Mouse (Mus musculus): ENCODE measurements around the gene Slc44a4. TPM values are rescaled to one million over a fixed set of nuclear protein-coding genes. Genes with fewer than 3 reads are reported as not detected.
A peak's percentile ranks its signal among the peaks of the same experiment; 100 is the strongest.

Gene Slc44a4
- polyA plus RNA-seq, 1 experiment from 2014 or later: not detected

DNA sequence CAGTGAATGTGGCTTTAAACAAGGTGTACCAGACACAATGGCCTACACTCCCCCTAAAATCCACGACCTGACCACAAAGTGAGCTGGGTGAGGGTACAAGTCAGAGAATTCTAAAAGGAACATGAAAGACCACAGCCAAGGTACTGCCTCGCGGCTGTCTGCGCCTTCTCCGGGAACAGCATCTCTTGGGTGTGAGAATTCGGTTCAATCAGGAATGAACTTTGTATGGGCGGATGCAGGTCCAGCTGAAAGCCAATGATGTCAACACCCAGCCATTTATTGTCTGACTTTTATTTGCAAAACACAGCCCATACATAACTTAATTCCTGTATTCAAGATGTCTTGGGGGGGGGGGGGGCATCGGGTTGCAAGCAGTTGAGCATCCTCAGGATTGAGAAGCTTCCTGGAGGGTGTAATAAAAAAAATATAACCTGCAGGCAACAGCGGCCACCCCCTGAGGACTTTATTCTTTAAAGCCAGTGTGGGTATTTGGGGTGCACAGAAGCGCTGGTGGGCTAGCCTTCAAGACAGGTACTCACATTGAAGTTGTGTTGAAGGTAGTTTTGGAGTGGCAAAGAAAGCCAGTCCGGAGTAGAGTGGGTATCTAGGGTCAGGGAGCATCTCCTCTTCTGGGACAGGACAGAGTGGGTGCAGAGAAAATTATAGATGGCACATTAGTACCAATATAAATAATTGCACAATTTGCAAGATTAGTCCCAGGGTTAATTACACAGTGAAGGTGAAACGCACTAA lies 21.0 kb upstream of the Slc44a4 start:
- no peaks in the 10 kb centered on the region for H3K9me3 ChIP-seq
- peak overlapping the region; percentile 97; the same call in 1 of the 2 replicates for H3K4me2 ChIP-seq (replicated peaks)
- H3K36me3 ChIP-seq: 0 out of 2 replicates have a peak, but pooled peaks cover 3% of the 10 kb centered on the region
- WGBS: 68% methylated on average over 12 of the region's 12 CpGs
- no peak for ATAC-seq (replicated peaks)
- no peaks in the 10 kb centered on the region for H3K27me3 ChIP-seq
- H3K9ac ChIP-seq (replicated peaks): peak overlapping the region; percentile 57; the same call in 1 of the 2 replicates
- peak overlapping the region; percentile 81 for H3K4me3 ChIP-seq
- H3K4me1 ChIP-seq: peaks cover 36% of the 10 kb centered on the region
- peak overlapping the region; percentile 88 for H3K27ac ChIP-seq (replicated peaks)

DNA sequence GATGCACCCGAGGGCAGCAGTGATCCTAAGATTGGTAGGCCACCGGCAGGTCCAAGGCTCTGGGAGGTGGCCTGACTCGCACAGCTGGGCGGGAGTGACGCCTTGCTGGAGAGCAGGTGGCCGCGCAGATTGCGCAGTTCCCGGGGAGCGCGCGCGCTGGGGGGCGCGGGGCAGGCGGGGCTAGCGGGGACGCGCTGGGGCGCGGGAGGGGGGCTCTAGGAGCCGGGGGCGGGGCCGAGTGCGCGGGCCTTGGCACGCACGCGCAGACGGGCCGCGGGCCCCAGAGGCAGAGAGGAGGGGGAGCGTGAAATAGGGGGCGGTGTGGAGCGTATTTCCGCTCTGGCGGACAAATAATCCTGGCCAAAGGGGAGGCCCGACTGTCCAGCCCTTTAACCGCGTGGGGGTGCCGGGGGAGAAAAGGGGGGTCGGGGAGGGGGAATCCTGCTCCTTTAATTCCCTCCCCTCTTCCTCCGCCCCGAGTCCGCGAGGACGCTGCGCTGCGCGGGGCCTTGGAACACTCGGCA lies 20.1 kb upstream of the Slc44a4 start:
- Histone ChIP-seq H3K4me3 (peak overlapping the region; percentile 81), H3K9ac (replicated peaks) (peak overlapping the region; percentile 87), H3K27ac (replicated peaks) (peak overlapping the region; percentile 92), H3K4me1 (peaks cover 36% of the 10 kb centered on the region), H3K9me3 (no peaks in the 10 kb centered on the region), H3K27me3 (no peaks in the 10 kb centered on the region), H3K4me2 (replicated peaks) (peak overlapping the region; percentile 97), H3K36me3 (0 out of 2 replicates have a peak, but pooled peaks cover 3% of the 10 kb centered on the region)
- ATAC-seq (replicated peaks): peak; percentile 89
- WGBS: 0% methylated on average over 30 of the region's 51 CpGs

DNA sequence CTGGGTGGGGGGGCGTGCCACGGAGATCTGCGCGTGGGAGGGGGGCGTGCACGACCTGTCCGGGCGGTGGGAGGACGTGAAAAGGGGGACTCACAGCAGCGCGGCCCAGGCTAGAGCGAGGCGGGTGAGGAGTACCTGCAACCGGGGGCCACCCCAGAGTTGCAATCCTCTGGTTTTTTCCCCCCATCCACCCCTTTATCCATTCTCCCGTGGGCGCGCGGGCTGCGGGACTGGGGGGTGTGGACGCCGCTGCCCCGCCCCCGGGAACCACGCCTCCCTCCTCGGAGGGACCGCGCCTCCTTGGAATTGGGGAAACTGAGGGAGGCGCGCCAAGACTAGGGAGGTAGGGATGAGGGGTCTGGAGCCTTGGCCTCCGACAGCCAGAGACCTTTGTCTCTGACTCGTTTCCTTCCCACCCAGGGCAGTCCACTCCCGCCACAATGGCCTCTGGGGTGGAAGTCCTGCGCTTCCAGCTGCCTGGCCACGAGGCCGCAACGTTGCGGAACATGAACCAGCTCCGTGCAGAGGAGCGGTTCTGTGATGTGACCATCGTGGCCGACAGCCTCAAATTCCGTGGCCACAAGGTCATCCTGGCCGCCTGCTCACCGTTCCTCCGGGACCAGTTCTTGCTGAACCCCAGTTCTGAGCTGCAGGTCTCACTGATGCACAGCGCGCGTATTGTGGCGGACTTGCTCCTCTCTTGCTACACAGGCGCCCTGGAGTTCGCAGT lies 19.3 kb upstream of the Slc44a4 start:
- H3K4me1 ChIP-seq: peaks cover 42% of the 10 kb centered on the region
- peak; percentile 32 for ATAC-seq (replicated peaks)
- H3K27ac ChIP-seq (replicated peaks): peak overlapping the region; percentile 92
- H3K9ac ChIP-seq (replicated peaks): peak overlapping the region; percentile 87
- WGBS: 6% methylated on average over 50 of the region's 51 CpGs
- H3K27me3 ChIP-seq: no peaks in the 10 kb centered on the region
- H3K4me3 ChIP-seq: peak overlapping the region; percentile 81
- H3K36me3 ChIP-seq: 0 out of 2 replicates have a peak, but pooled peaks cover 3% of the 10 kb centered on the region
- H3K9me3 ChIP-seq: no peaks in the 10 kb centered on the region
- H3K4me2 ChIP-seq (replicated peaks): peak overlapping the region; percentile 97

DNA sequence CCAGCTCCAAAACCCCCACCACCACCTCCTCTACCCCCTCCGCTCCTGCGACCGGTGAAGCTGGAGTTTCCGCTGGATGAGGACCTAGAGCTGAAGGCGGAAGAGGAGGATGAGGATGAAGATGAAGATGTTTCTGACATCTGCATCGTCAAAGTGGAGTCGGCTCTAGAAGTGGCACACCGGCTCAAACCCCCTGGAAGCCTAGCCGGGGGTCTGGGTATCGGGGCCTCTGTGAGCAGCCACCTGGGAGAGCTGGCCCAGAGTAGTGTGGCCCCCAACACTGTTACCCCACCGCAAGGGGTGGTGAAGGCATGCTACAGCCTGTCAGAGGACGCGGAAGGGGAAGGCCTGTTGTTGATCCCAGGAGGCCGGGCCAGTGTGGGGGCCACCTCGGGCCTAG lies 18.5 kb upstream of the Slc44a4 start:
- 0 out of 2 replicates have a peak, but pooled peaks cover 3% of the 10 kb centered on the region for H3K36me3 ChIP-seq
- no peak for ATAC-seq (replicated peaks)
- H3K4me2 ChIP-seq (replicated peaks): peak overlapping the region; percentile 97

DNA sequence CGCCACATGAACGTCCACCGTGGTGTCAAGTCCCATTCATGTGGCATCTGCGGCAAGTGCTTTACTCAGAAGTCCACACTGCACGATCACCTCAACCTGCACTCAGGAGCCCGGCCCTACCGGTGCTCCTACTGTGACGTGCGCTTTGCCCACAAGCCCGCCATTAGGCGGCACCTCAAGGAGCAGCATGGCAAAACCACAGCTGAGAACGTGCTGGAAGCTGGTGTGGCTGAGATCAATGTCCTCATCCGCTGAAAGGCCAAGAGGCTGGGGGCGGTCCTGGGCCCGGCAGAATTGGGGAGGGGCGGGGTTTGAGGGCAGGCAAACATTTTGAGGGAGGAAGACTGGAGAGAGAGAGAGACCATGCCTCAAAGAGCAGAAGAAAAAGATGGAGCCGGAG lies 17.9 kb upstream of the Slc44a4 start:
- peaks cover 56% of the 10 kb centered on the region for H3K4me1 ChIP-seq

More for the DNA sequence above, 18.5 kb upstream of the Slc44a4 start:
- Histone ChIP-seq H3K27ac (replicated peaks) (peak overlapping the region; percentile 92), H3K9me3 (no peaks in the 10 kb centered on the region), H3K4me3 (peak overlapping the region; percentile 81), H3K4me1 (peaks cover 49% of the 10 kb centered on the region), H3K27me3 (no peaks in the 10 kb centered on the region), H3K9ac (replicated peaks) (peak overlapping the region; percentile 87)
- 90% methylated on average over 15 of the region's 15 CpGs for WGBS

DNA sequence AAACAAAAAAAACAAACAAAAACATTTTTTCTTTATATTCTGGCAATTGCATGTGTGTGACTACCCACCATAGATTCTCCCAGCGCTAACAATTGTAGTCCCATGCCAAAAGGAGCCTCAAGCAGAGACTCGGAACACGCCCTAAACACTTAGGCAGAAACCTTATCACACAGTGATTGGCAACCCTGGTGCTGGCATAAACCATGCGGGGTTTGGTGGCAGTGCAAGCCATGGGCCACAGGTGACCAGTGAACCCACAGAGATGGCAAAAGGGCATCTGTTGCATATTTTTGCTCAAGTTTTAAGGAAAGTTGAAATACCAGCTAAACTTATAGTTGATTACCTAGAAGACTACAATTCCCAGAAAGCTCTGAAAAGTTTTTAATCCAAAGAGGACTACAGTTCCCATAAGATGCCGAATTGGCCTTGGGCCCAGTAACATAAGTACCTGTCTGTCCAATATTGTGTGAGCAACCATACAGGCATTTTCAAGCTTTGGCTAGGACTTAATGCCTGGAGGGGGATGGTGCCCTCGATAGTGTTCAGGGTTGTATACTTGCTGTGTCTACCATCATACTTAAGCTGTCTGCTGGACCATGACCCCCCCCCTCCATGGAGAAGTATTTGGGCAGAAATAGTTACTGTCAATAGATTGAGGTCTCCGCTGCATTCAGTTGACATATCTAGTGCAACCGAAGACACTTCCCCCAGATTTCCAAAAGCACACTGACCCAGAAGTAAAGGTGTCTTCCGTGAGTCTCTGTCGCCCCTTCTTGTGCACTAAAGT lies 16.7 kb upstream of the Slc44a4 start:
- 15% methylated on average over 10 of the region's 10 CpGs for WGBS
- Histone ChIP-seq H3K27ac (replicated peaks) (peak overlapping the region; percentile 97), H3K9ac (replicated peaks) (peak overlapping the region; percentile 96), H3K9me3 (no peaks in the 10 kb centered on the region), H3K4me1 (peaks cover 56% of the 10 kb centered on the region), H3K27me3 (no peaks in the 10 kb centered on the region), H3K4me2 (replicated peaks) (peak overlapping the region; percentile 97), H3K4me3 (peak overlapping the region; percentile 94), H3K36me3 (peaks cover 13% of the 10 kb centered on the region; the same call in 1 of the 2 replicates)
- no peak for ATAC-seq (replicated peaks)

More for the DNA sequence above, 17.9 kb upstream of the Slc44a4 start:
- H3K9me3 ChIP-seq: no peaks in the 10 kb centered on the region
- H3K9ac ChIP-seq (replicated peaks): no peak overlapping the region
- no peak for ATAC-seq (replicated peaks)
- H3K36me3 ChIP-seq: 0 out of 2 replicates have a peak, but pooled peaks cover 7% of the 10 kb centered on the region
- peak overlapping the region; percentile 3; the same call in 1 of the 2 replicates for H3K4me3 ChIP-seq
- H3K27me3 ChIP-seq: no peaks in the 10 kb centered on the region
- 81% methylated on average over 17 of the region's 17 CpGs for WGBS
- H3K4me2 ChIP-seq (replicated peaks): peak overlapping the region; percentile 97
- 0 out of 2 replicates have a peak overlapping the region, but pooled peaks have one; percentile 13 for H3K27ac ChIP-seq (replicated peaks)

DNA sequence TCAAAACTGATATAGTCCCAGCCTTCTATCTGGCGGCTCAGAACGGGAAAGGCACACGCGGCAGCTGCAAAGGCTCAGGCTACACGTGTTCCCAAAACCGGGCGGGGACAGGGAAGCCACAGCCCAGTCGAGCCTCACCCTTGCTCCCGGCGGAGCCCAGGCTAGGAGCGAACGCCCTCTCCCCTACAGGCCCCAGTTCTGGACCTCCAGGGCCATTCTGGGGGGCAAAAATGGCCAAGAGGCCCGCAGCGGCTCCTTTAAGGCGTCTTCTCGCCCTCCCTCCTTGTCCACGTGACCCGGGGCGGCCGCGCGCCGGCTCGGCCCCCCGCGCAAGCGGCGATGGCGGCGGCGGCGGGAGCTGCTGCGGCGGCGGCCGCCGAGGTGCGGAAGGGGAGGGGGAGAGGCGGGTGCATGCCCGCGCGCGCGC lies 16.1 kb upstream of the Slc44a4 start, which contains the start of the genes C2 and Ehmt2:
C2 (minus strand) TSS at position 106 of the 427 bp plus-strand sequence.
Ehmt2 (plus strand) TSS at position 310 of the 427 bp plus-strand sequence.
- Histone ChIP-seq H3K4me1 (peaks cover 56% of the 10 kb centered on the region), H3K27me3 (no peaks in the 10 kb centered on the region), H3K36me3 (peaks cover 19% of the 10 kb centered on the region), H3K4me2 (replicated peaks) (peak within 1 kb of the TSS; percentile 97), H3K4me3 (peak within 1 kb of the TSS; percentile 94), H3K9me3 (no peaks in the 10 kb centered on the region), H3K9ac (replicated peaks) (peak within 1 kb of the TSS; percentile 96), H3K27ac (replicated peaks) (peak within 1 kb of the TSS; percentile 97)
- peak; percentile 46 for ATAC-seq (replicated peaks)
- WGBS: 0% methylated on average over 16 of the region's 44 CpGs

DNA sequence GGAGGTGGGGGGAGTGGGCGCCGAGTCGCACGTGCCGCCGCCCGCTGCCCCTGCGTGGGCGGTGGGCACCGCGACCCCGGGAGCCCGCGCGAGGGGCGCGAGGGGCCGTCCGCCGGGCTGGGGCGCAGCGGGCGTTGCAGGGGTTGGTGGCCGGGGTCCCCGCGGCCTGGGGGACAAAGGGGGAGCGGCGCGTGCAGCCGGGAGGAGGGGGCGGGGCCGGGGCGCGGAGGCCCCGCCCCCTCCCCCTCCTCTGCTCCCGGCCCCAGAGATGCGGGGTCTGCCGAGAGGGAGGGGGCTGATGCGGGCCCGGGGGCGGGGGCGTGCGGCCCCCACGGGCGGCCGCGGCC lies 15.6 kb upstream of the Slc44a4 start:
- WGBS: 0% methylated on average over 7 of the region's 47 CpGs
- no peak for ATAC-seq (replicated peaks)
- peak overlapping the region; percentile 97 for H3K27ac ChIP-seq (replicated peaks)
- H3K4me3 ChIP-seq: peak overlapping the region; percentile 94
- H3K27me3 ChIP-seq: no peaks in the 10 kb centered on the region
- H3K36me3 ChIP-seq: peaks cover 24% of the 10 kb centered on the region
- peaks cover 51% of the 10 kb centered on the region for H3K4me1 ChIP-seq
- peak overlapping the region; percentile 97 for H3K4me2 ChIP-seq (replicated peaks)
- H3K9ac ChIP-seq (replicated peaks): peak overlapping the region; percentile 96
- no peaks in the 10 kb centered on the region for H3K9me3 ChIP-seq

DNA sequence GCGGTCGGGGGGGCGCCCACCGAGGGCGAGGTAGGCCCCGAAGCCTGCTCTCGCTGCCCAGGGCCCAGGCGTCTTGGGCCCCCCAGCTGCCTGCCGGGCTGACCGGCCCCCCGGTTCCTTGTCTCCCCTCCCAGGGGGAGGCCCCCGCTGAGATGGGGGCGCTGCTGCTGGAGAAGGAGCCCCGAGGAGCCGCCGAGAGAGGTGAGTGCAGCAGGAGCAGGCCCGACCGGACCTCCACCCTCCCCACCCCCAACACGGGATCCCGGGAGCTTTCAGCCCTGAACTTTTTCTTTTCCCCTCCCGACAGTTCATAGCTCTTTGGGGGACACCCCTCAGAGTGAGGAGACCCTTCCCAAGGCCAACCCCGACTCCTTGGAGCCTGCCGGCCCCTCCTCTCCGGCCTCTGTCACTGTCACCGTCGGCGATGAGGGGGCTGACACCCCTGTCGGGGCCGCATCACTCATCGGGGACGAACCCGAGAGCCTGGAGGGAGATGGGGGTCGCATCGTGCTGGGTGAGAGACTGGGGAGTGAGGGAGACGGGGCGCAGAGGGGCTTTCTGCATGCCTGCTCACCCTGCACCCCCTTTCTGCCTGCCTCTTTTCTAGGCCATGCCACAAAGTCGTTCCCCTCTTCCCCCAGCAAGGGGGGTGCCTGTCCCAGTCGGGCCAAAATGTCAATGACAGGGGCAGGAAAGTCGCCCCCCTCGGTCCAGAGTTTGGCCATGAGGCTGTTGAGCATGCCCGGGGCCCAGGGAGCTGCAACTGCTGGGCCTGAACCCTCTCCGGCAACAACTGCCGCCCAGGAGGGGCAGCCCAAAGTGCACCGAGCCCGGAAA lies 15.0 kb upstream of the Slc44a4 start:
- ATAC-seq (replicated peaks): peak; percentile 7; the same call in 1 of the 2 replicates

DNA sequence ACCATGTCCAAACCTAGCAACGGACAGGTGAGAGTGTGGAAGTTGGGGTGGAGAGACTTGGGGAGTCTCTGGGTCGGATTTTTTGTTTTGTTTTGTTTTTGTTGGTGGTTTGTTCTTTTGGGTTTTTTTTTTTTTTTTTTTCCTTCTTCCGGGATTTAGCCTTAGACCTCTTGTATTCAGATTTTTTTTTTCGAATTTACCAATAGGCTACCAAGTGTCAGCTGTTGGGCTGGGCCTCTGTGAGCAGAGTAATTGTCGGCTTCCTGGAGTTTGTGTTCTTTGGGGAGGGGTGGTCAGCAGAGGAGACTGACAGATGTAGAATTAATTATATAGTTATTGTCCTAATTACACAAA lies 14.4 kb upstream of the Slc44a4 start:
- H3K4me1 ChIP-seq: peaks cover 48% of the 10 kb centered on the region
- peak overlapping the region; percentile 96 for H3K9ac ChIP-seq (replicated peaks)
- no peak for ATAC-seq (replicated peaks)
- H3K4me3 ChIP-seq: peak overlapping the region; percentile 94
- no peaks in the 10 kb centered on the region for H3K9me3 ChIP-seq
- no peaks in the 10 kb centered on the region for H3K27me3 ChIP-seq
- H3K27ac ChIP-seq (replicated peaks): peak overlapping the region; percentile 97; the same call in 1 of the 2 replicates
- peak overlapping the region; percentile 97 for H3K4me2 ChIP-seq (replicated peaks)
- 1% methylated on average over 5 of the region's 5 CpGs for whole genome bisulfite sequencing
- peaks cover 28% of the 10 kb centered on the region for H3K36me3 ChIP-seq

More for the DNA sequence above, 15.0 kb upstream of the Slc44a4 start:
- no peaks in the 10 kb centered on the region for H3K9me3 ChIP-seq
- H3K9ac ChIP-seq (replicated peaks): peak overlapping the region; percentile 96
- H3K36me3 ChIP-seq: peaks cover 26% of the 10 kb centered on the region
- peak overlapping the region; percentile 94 for H3K4me3 ChIP-seq
- peak overlapping the region; percentile 97 for H3K27ac ChIP-seq (replicated peaks)
- WGBS: under 1% methylated on average over 38 of the region's 45 CpGs
- no peaks in the 10 kb centered on the region for H3K27me3 ChIP-seq
- H3K4me2 ChIP-seq (replicated peaks): peak overlapping the region; percentile 97
- H3K4me1 ChIP-seq: peaks cover 48% of the 10 kb centered on the region
